Mouse (Mus musculus): ENCODE measurements around the gene Cracr2a.
"Not testable (repeated sequence)": the region's sequence is repeated elsewhere in the genome, so short reads cannot be mapped to it uniquely, and the experiment has no call there.

The Cracr2a gene

GRCm38 (mm10) chr6:127561231-127562020 is at the start of gene Cracr2a:
Gene Cracr2a (plus strand): TSS chr6:127561338.
- DNase-seq (ENCODE audit: low read depth) = peak; percentile 86

- not testable (repeated sequence) for DNase-seq (ENCODE audit: low read depth)
These were observed 47.4 kb upstream of the Cracr2a start for GRCm38 (mm10) chr6:127513776-127514175.

GRCm38 (mm10) chr6:127521176-127521575 is 40.0 kb upstream of the Cracr2a start:
- peak; percentile 78 for DNase-seq (ENCODE audit: low read depth)

GRCm38 (mm10) chr6:127522326-127522725 is 38.8 kb upstream of the Cracr2a start:
- peak; percentile 87 for DNase-seq (ENCODE audit: low read depth)

- peak; percentile 94 for DNase-seq (ENCODE audit: low read depth)
These were observed 36.7 kb upstream of the Cracr2a start for GRCm38 (mm10) chr6:127524442-127524841.

GRCm38 (mm10) chr6:127528625-127529024 is 32.5 kb upstream of the Cracr2a start:
- DNase-seq (ENCODE audit: low read depth) = peak; percentile 69

- peak; percentile 98 for DNase-seq (ENCODE audit: low read depth)
These were observed 31.7 kb upstream of the Cracr2a start for GRCm38 (mm10) chr6:127529451-127529850.

GRCm38 (mm10) chr6:127530206-127530605 is 30.9 kb upstream of the Cracr2a start:
- peak; percentile 76 for DNase-seq (ENCODE audit: low read depth)

- DNase-seq (ENCODE audit: low read depth) = peak; percentile 34
These were observed 29.5 kb upstream of the Cracr2a start for GRCm38 (mm10) chr6:127531412-127532205.

GRCm38 (mm10) chr6:127532304-127532703 is 28.8 kb upstream of the Cracr2a start:
- DNase-seq (ENCODE audit: low read depth) = no peak

- DNase-seq (ENCODE audit: low read depth) = no peak
These were observed 27.4 kb upstream of the Cracr2a start for GRCm38 (mm10) chr6:127533766-127534165.

GRCm38 (mm10) chr6:127537035-127537434 is 24.1 kb upstream of the Cracr2a start:
- no peak for DNase-seq (ENCODE audit: low read depth)

- no peak for DNase-seq (ENCODE audit: low read depth)
These were observed 23.0 kb upstream of the Cracr2a start for GRCm38 (mm10) chr6:127538118-127538517.

- peak; percentile 60 for DNase-seq (ENCODE audit: low read depth)
These were observed 21.9 kb upstream of the Cracr2a start for GRCm38 (mm10) chr6:127539226-127539625.

GRCm38 (mm10) chr6:127539659-127540058 is 21.5 kb upstream of the Cracr2a start:
- DNase-seq (ENCODE audit: low read depth) = peak; percentile 54

- no peak for DNase-seq (ENCODE audit: low read depth)
These were observed 20.6 kb upstream of the Cracr2a start for GRCm38 (mm10) chr6:127540517-127540916.

GRCm38 (mm10) chr6:127541617-127542374 is 19.3 kb upstream of the Cracr2a start:
- peak; percentile 87 for DNase-seq (ENCODE audit: low read depth)

- DNase-seq (ENCODE audit: low read depth) = no peak
These were observed 14.5 kb upstream of the Cracr2a start for GRCm38 (mm10) chr6:127546676-127547075.

GRCm38 (mm10) chr6:127552940-127553339 is 8.2 kb upstream of the Cracr2a start:
- DNase-seq (ENCODE audit: low read depth) = no peak

- no peak for DNase-seq (ENCODE audit: low read depth)
These were observed 5.6 kb upstream of the Cracr2a start for GRCm38 (mm10) chr6:127555553-127555952.

GRCm38 (mm10) chr6:127560872-127561230 is 287 bp upstream of the Cracr2a start:
- DNase-seq (ENCODE audit: low read depth) = no peak

GRCm38 (mm10) chr6:127563511-127563910 is 2.4 kb downstream of the Cracr2a start:
- DNase-seq (ENCODE audit: low read depth) = no peak

Measured in 416B (cell line).